Mouse (Mus musculus): ENCODE measurements around the gene Sowahb. TPM values are rescaled to one million over a fixed set of nuclear protein-coding genes. Genes with fewer than 3 reads are reported as not detected.

The Sowahb gene
- total RNA-seq (2023): not detected

GRCm38 (mm10) chr5:93044584-93045370, at the start of gene Sowahb:
Gene Sowahb, minus strand, starts transcription at chr5:93045022.

GRCm38 (mm10) chr5:93092857-93093622, 48.2 kb upstream of the Sowahb start, which contains the start of gene Sept11:
Gene Sept11, plus strand, starts transcription at chr5:93093437.

Other genes with a start within 250 kb of the Sowahb start
- 58.2 TPM for gene Sept11, start 48.4 kb upstream of the Sowahb start, total RNA-seq (2023)
- gene Ccni, start 161.5 kb upstream of the Sowahb start, total RNA-seq (2023): 161 TPM
- 3.9 TPM for gene 2010109A12Rik, start 161.5 kb upstream of the Sowahb start, total RNA-seq (2023)
- gene Ccng2, start 222.2 kb upstream of the Sowahb start, total RNA-seq (2023): 118 TPM

Data from CD4-positive naive resting alpha-beta T cell, adult 76 days (primary cell).